Mouse (Mus musculus): ENCODE measurements around the gene Pdf. TPM values are rescaled to one million over a fixed set of nuclear protein-coding genes. Genes with fewer than 3 reads are reported as not detected.
"Not testable (repeated sequence)": the region's sequence is repeated elsewhere in the genome, so short reads cannot be mapped to it uniquely, and the experiment has no call there.

Gene Pdf
- polyA plus RNA-seq, 1 experiment from 2014 or later = 16.5 TPM

GRCm38 (mm10) chr8:107035641-107036040, 12.8 kb downstream of the Pdf start:
- Histone ChIP-seq H3K4me2 (no peak overlapping the region), H3K9me3 (replicated peaks) (no peaks in the 10 kb centered on the region), H3K27ac (replicated peaks) (no peak overlapping the region), H3K27me3 (no peaks in the 10 kb centered on the region), H3K36me3 (replicated peaks) (peaks cover 28% of the 10 kb centered on the region), H3K4me3 (replicated peaks) (no peak overlapping the region), H3K4me1 (replicated peaks) (peaks cover 27% of the 10 kb centered on the region), H3K9ac (no peak overlapping the region)
- ATAC-seq (ENCODE audit: insufficient read depth) = no peak
- 77% methylated on average over 3 of the region's 3 CpGs for WGBS (ENCODE audit: insufficient replicate concordance)

- not testable (repeated sequence) for ATAC-seq (ENCODE audit: insufficient read depth); H3K9ac ChIP-seq
- 83% methylated on average over 2 of the region's 2 CpGs for WGBS (ENCODE audit: insufficient replicate concordance)
These were observed 14.8 kb downstream of the Pdf start for GRCm38 (mm10) chr8:107033609-107034008.

GRCm38 (mm10) chr8:107031577-107032090, 16.8 kb downstream of the Pdf start:
- H3K27me3 ChIP-seq = no peaks in the 10 kb centered on the region
- H3K36me3 ChIP-seq (replicated peaks) = no peaks in the 10 kb centered on the region; the same call in 1 of the 2 replicates
- H3K27ac ChIP-seq (replicated peaks) = peak overlapping the region; percentile 87
- peak overlapping the region; percentile 95 for H3K4me2 ChIP-seq
- ATAC-seq (ENCODE audit: insufficient read depth) = no peak; the same call in 1 of the 2 replicates
- H3K4me1 ChIP-seq (replicated peaks) = peaks cover 36% of the 10 kb centered on the region
- under 1% methylated on average over 40 of the region's 40 CpGs for WGBS (ENCODE audit: insufficient replicate concordance)
- H3K9me3 ChIP-seq (replicated peaks) = no peaks in the 10 kb centered on the region
- peak overlapping the region; percentile 97 for H3K9ac ChIP-seq
- peak overlapping the region; percentile 90 for H3K4me3 ChIP-seq (replicated peaks)

More at GRCm38 (mm10) chr8:107033609-107034008, 14.8 kb downstream of the Pdf start:
- not testable (repeated sequence) for H3K4me2 ChIP-seq; H3K27ac ChIP-seq (replicated peaks); H3K36me3 ChIP-seq (replicated peaks); H3K4me3 ChIP-seq (replicated peaks); H3K27me3 ChIP-seq; H3K9me3 ChIP-seq (replicated peaks)
- peaks cover 36% of the 10 kb centered on the region for H3K4me1 ChIP-seq (replicated peaks)

GRCm38 (mm10) chr8:107030650-107031576, 17.5 kb downstream of the Pdf start, which contains the start of gene Vps4a:
TSS of gene Vps4a (plus strand) at chr8:107031222.
- H3K9me3 ChIP-seq (replicated peaks) = no peaks in the 10 kb centered on the region
- ATAC-seq (ENCODE audit: insufficient read depth) = peak; percentile 97
- peaks cover 36% of the 10 kb centered on the region for H3K4me1 ChIP-seq (replicated peaks)
- WGBS (ENCODE audit: insufficient replicate concordance) = 4% methylated on average over 66 of the region's 66 CpGs
- peak within 1 kb of the TSS; percentile 87 for H3K27ac ChIP-seq (replicated peaks)
- peak within 1 kb of the TSS; percentile 97 for H3K9ac ChIP-seq
- no peaks in the 10 kb centered on the region for H3K36me3 ChIP-seq (replicated peaks)
- H3K27me3 ChIP-seq = no peaks in the 10 kb centered on the region
- peak within 1 kb of the TSS; percentile 95 for H3K4me2 ChIP-seq
- H3K4me3 ChIP-seq (replicated peaks) = peak within 1 kb of the TSS; percentile 90

GRCm38 (mm10) chr8:107030058-107030457, 18.4 kb downstream of the Pdf start:
- no peak overlapping the region for H3K9ac ChIP-seq
- H3K36me3 ChIP-seq (replicated peaks) = no peaks in the 10 kb centered on the region
- H3K4me2 ChIP-seq = no peak overlapping the region
- no peak for ATAC-seq (ENCODE audit: insufficient read depth)
- no peak overlapping the region for H3K4me3 ChIP-seq (replicated peaks)
- no peaks in the 10 kb centered on the region for H3K9me3 ChIP-seq (replicated peaks)
- 48% methylated on average over 5 of the region's 5 CpGs for WGBS (ENCODE audit: insufficient replicate concordance)
- no peaks in the 10 kb centered on the region for H3K27me3 ChIP-seq
- H3K27ac ChIP-seq (replicated peaks) = no peak overlapping the region; the same call in 1 of the 2 replicates
- H3K4me1 ChIP-seq (replicated peaks) = peaks cover 32% of the 10 kb centered on the region

GRCm38 (mm10) chr8:107029310-107029709, 19.1 kb downstream of the Pdf start:
- 74% methylated on average over 3 of the region's 3 CpGs for WGBS (ENCODE audit: insufficient replicate concordance)
- H3K4me1 ChIP-seq (replicated peaks) = peaks cover 32% of the 10 kb centered on the region
- no peak overlapping the region for H3K9ac ChIP-seq
- no peaks in the 10 kb centered on the region for H3K27me3 ChIP-seq
- H3K36me3 ChIP-seq (replicated peaks) = no peaks in the 10 kb centered on the region
- H3K4me2 ChIP-seq = no peak overlapping the region
- H3K9me3 ChIP-seq (replicated peaks) = no peaks in the 10 kb centered on the region
- H3K4me3 ChIP-seq (replicated peaks) = no peak overlapping the region
- no peak overlapping the region for H3K27ac ChIP-seq (replicated peaks)
- no peak for ATAC-seq (ENCODE audit: insufficient read depth)

GRCm38 (mm10) chr8:107023479-107023878, 24.9 kb downstream of the Pdf start:
- ATAC-seq (ENCODE audit: insufficient read depth) = no peak
- no peaks in the 10 kb centered on the region for H3K9me3 ChIP-seq (replicated peaks)
- H3K4me3 ChIP-seq (replicated peaks) = no peak overlapping the region
- no peak overlapping the region for H3K27ac ChIP-seq (replicated peaks)
- no peak overlapping the region for H3K4me2 ChIP-seq
- H3K36me3 ChIP-seq (replicated peaks) = no peaks in the 10 kb centered on the region
- no peaks in the 10 kb centered on the region for H3K27me3 ChIP-seq
- H3K4me1 ChIP-seq (replicated peaks) = no peaks in the 10 kb centered on the region; the same call in 1 of the 2 replicates
- 79% methylated on average over 8 of the region's 8 CpGs for WGBS (ENCODE audit: insufficient replicate concordance)
- H3K9ac ChIP-seq = no peak overlapping the region

GRCm38 (mm10) chr8:107014915-107015314, 33.5 kb downstream of the Pdf start:
- no peak overlapping the region for H3K4me3 ChIP-seq (replicated peaks)

GRCm38 (mm10) chr8:107012666-107013065, 35.7 kb downstream of the Pdf start:
- H3K27me3 ChIP-seq = no peaks in the 10 kb centered on the region
- H3K4me3 ChIP-seq (replicated peaks) = no peak overlapping the region
- H3K4me1 ChIP-seq (replicated peaks) = no peaks in the 10 kb centered on the region
- no peak for ATAC-seq (ENCODE audit: insufficient read depth)
- H3K9ac ChIP-seq = no peak overlapping the region
- H3K36me3 ChIP-seq (replicated peaks) = no peaks in the 10 kb centered on the region
- H3K4me2 ChIP-seq = no peak overlapping the region
- WGBS (ENCODE audit: insufficient replicate concordance) = 66% methylated on average over 2 of the region's 2 CpGs
- H3K27ac ChIP-seq (replicated peaks) = no peak overlapping the region
- no peaks in the 10 kb centered on the region for H3K9me3 ChIP-seq (replicated peaks)

More at GRCm38 (mm10) chr8:107014915-107015314, 33.5 kb downstream of the Pdf start:
- Histone ChIP-seq H3K9ac (no peak overlapping the region), H3K4me1 (replicated peaks) (no peaks in the 10 kb centered on the region), H3K27ac (replicated peaks) (no peak overlapping the region), H3K4me2 (no peak overlapping the region), H3K36me3 (replicated peaks) (no peaks in the 10 kb centered on the region), H3K9me3 (replicated peaks) (no peaks in the 10 kb centered on the region), H3K27me3 (no peaks in the 10 kb centered on the region)
- 58% methylated on average over 1 of the region's 1 CpGs for WGBS (ENCODE audit: insufficient replicate concordance)
- ATAC-seq (ENCODE audit: insufficient read depth) = no peak

- 0 out of 2 replicates have a peak, but pooled peaks cover 3% of the 10 kb centered on the region for H3K4me1 ChIP-seq (replicated peaks)
- no peak overlapping the region for H3K9ac ChIP-seq
- no peaks in the 10 kb centered on the region for H3K9me3 ChIP-seq (replicated peaks)
- ATAC-seq (ENCODE audit: insufficient read depth) = no peak
- H3K36me3 ChIP-seq (replicated peaks) = no peaks in the 10 kb centered on the region
- no peak overlapping the region for H3K4me3 ChIP-seq (replicated peaks)
- H3K4me2 ChIP-seq = no peak overlapping the region
- WGBS (ENCODE audit: insufficient replicate concordance) = 58% methylated on average over 3 of the region's 3 CpGs
- no peaks in the 10 kb centered on the region for H3K27me3 ChIP-seq
- no peak overlapping the region for H3K27ac ChIP-seq (replicated peaks)
These were observed 40.6 kb downstream of the Pdf start for GRCm38 (mm10) chr8:107007795-107008194.

- Histone ChIP-seq H3K27ac (replicated peaks) (no peak overlapping the region), H3K4me2 (no peak overlapping the region), H3K9ac (no peak overlapping the region), H3K9me3 (replicated peaks) (no peaks in the 10 kb centered on the region), H3K4me1 (replicated peaks) (0 out of 2 replicates have a peak, but pooled peaks cover 8% of the 10 kb centered on the region), H3K36me3 (replicated peaks) (no peaks in the 10 kb centered on the region), H3K27me3 (no peaks in the 10 kb centered on the region), H3K4me3 (replicated peaks) (no peak overlapping the region)
- peak; percentile 37; the same call in 1 of the 2 replicates for ATAC-seq (ENCODE audit: insufficient read depth)
- WGBS (ENCODE audit: insufficient replicate concordance) = 26% methylated on average over 5 of the region's 5 CpGs
These were observed 45.9 kb downstream of the Pdf start for GRCm38 (mm10) chr8:107002532-107002931.

Data from liver, embryonic 15.5 days (tissue).